Mouse (Mus musculus): ENCODE data around the gene Sbp. TPM values are rescaled to one million over a fixed set of nuclear protein-coding genes. Genes with fewer than 3 reads are reported as not detected.

Sbp gene
- total RNA-seq (2023): not detected

GRCm38 (mm10) chr17:23941372-23941771, at the start of gene Sbp:
Gene Sbp, plus strand, starts transcription at chr17:23941672.

DNA sequence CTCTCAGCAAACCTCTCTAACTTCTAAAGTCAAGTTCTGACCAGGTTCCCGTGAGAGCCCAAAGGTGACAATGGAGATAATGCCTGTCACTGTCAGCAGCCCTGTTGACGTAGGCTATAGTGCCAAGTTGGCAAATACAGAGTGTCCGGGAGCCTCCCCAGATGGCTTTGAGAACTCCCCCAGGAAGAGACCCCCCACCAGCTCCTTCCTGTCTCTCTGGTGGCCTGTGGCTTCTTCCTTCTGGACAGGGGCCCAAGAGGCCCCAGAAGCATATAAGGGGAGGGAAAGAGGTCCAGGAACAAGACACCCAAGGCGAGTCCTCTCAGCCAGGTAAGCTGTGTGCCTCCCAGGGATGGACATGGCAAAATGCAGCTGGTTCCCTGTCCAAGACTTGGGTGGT, 24.3 kb upstream of the Sbp start, which contains the start of gene Dcpp3:
Dcpp3 (plus strand) TSS at position 301 of the 400 bp plus-strand sequence.

GRCm38 (mm10) chr17:23955174-23955573, 13.7 kb downstream of the Sbp start, which contains the start of gene Sbpl:
Gene Sbpl, minus strand, starts transcription at chr17:23955274.

DNA sequence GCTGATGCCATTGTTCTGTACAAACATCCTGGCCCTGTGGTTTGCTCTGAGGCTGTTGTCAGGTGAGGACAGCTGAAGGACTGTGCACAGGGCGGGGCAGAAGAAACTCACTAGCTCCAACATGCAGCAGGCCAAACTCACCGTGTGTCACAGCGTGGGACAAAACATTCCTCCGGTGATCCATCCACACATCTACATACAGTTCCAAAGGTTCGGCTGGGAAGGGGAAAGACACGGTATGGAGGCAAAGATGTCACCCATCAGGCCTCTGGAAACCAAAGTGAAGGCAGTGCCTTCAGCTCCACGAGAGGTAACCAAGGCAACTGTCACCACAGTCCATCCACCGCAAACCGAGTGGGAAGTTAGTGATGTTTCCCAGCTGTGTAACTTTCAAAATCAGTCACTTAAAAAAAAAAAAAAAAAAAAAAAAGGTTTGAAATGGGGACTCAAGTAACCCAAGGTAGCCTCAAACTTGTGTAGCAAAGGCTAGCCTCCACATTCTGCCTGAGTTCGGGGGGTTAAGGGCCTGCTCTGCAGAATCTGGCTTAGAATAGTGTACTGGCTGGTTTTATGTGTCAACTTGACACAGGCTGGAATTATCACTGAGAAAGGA, 38.9 kb downstream of the Sbp start, which contains the start of gene Prss30:
Prss30 (minus strand) TSS at position 270 of the 613 bp plus-strand sequence.

Other genes with a start within 250 kb of the Sbp start
- gene 1520401A03Rik, start 218.9 kb upstream of the Sbp start, total RNA-seq (2023): not detected
- gene Pkmyt1, start 215.3 kb upstream of the Sbp start, total RNA-seq (2023): 10 to 100 TPM; 40.9 to 41.4 TPM
- gene Paqr4, start 200.8 kb upstream of the Sbp start, total RNA-seq (2023): 1 to 10 TPM; 3.2 to 5.1 TPM
- gene Kremen2, start 195.8 kb upstream of the Sbp start, total RNA-seq (2023): not detected
- 1 to 10 TPM; 8.7 to 9.6 TPM for gene Flywch1, start 170.1 kb upstream of the Sbp start, total RNA-seq (2023)
- under 1 TPM in 1 of 2 experiments, not detected in 1; 0.53 TPM for gene Flywch2, start 155.6 kb upstream of the Sbp start, total RNA-seq (2023)
- gene Srrm2, start 151.1 kb upstream of the Sbp start, total RNA-seq (2023): 100 to 1,000 TPM; 456 to 525 TPM
- 100 to 1,000 TPM; 176 to 182 TPM for gene Elob, start 112.5 kb upstream of the Sbp start, total RNA-seq (2023)
- not detected for gene Prss33, start 105.6 kb upstream of the Sbp start, total RNA-seq (2023)
- not detected for gene Prss32, start 97.8 kb upstream of the Sbp start, total RNA-seq (2023)
- not detected for gene Prss41, start 97.5 kb upstream of the Sbp start, total RNA-seq (2023)
- not detected for gene Prss21, start 73.6 kb upstream of the Sbp start, total RNA-seq (2023)
- gene Dcpp1, start 60.8 kb upstream of the Sbp start, total RNA-seq (2023): not detected
- not detected for gene Dcpp2, start 60.8 kb upstream of the Sbp start, total RNA-seq (2023)
- gene Dcpp3, start 24.2 kb upstream of the Sbp start, total RNA-seq (2023): not detected
- gene Sbpl, start 13.6 kb downstream of the Sbp start, total RNA-seq (2023): not detected
- gene Prss30, start 38.9 kb downstream of the Sbp start, total RNA-seq (2023): not detected
- not detected for gene Prss22, start 56.4 kb downstream of the Sbp start, total RNA-seq (2023)
- not detected for gene Prss27, start 96.5 kb downstream of the Sbp start, total RNA-seq (2023)
- gene Kctd5, start 131.8 kb downstream of the Sbp start, total RNA-seq (2023): 10 to 100 TPM; 13.1 to 16.4 TPM
- 10 to 100 TPM; 59.9 to 66.7 TPM for gene Pdpk1, start 209.3 kb downstream of the Sbp start, total RNA-seq (2023)
- 10 to 100 TPM; 64.5 to 68.7 TPM for gene Amdhd2, start 222.1 kb downstream of the Sbp start, total RNA-seq (2023)
- gene Atp6v0c, start 228.0 kb downstream of the Sbp start, total RNA-seq (2023): 100 to 1,000 TPM; 397 to 402 TPM